Mouse (Mus musculus) stomach, postnatal 0 days (tissue): ENCODE data around the gene Enoph1. TPM values are rescaled to one million over a fixed set of nuclear protein-coding genes. Genes with fewer than 3 reads are reported as not detected.

ENCODE experiments used
- ATAC-seq: fragments of 200-750 bp; cut with Nextera tagmentation; 2 replicates; pipeline ENCODE4 v1.8.0; 2017; ENCODE audit not compliant: low FRiP score, low TSS enrichment
- DNase-seq: peaks from one replicate; pipeline ENCODE4 v3.0.0-alpha.2; 2016; ENCODE audit warnings: low spot score
- H3K27ac ChIP-seq: fragments of 300-500 bp; sonication (generic); replicated peaks from 2 replicates; pipeline ENCODE4 v1.5.1; 2014; ENCODE audit warnings: mild to moderate bottlenecking, control low read depth
- H3K27me3 ChIP-seq: fragments of 300-500 bp; sonication (generic); 2 replicates; pipeline ENCODE4 v1.6.1; 2014; ENCODE audit warnings: low read length; ENCODE audit not compliant: control insufficient read depth, insufficient read depth
- H3K36me3 ChIP-seq: fragments of 300-500 bp; sonication (generic); 2 replicates; pipeline ENCODE4 v1.6.1; 2014; ENCODE audit warnings: low read length, mixed read lengths; ENCODE audit not compliant: control insufficient read depth, insufficient read depth
- H3K4me1 ChIP-seq: fragments of 300-500 bp; sonication (generic); replicated peaks from 2 replicates; pipeline ENCODE4 v1.6.1; 2014; ENCODE audit warnings: antibody characterized with exemption; ENCODE audit not compliant: control insufficient read depth, insufficient read depth
- H3K4me2 ChIP-seq: fragments of 300-500 bp; sonication (generic); replicated peaks from 2 replicates; pipeline ENCODE4 v1.6.1; 2014; ENCODE audit warnings: low read depth, mild to moderate bottlenecking, control low read depth, moderate library complexity
- H3K4me3 ChIP-seq: fragments of 300-500 bp; sonication (generic); 2 replicates; pipeline ENCODE4 v1.5.1; 2014; ENCODE audit warnings: low read depth, low read length, control low read depth
- H3K9ac ChIP-seq: fragments of 300-500 bp; sonication (generic); 2 replicates; pipeline ENCODE4 v1.6.1; 2014; ENCODE audit warnings: mild to moderate bottlenecking, low read length, control low read depth, mixed read lengths
- H3K9me3 ChIP-seq: fragments of 300-500 bp; sonication (generic); 2 replicates; pipeline ENCODE4 v1.6.1; 2016; ENCODE audit warnings: low read length; ENCODE audit not compliant: control insufficient read depth
- CTCF ChIP-seq: IDR thresholded peaks from 2 replicates; pipeline ENCODE4 v1.5.1; 2016; ENCODE audit warnings: antibody characterized with exemption, low read depth, mild to moderate bottlenecking, moderate library complexity
- EP300 ChIP-seq: optimal IDR thresholded peaks from 2 replicates; pipeline ENCODE3; 2016; ENCODE audit warnings: antibody characterized with exemption
- WGBS: fragments of 180-500 bp; shearing (Covaris S2); extraction: QIAGEN DNeasy Blood & Tissue Kit; methylation state at CpG from one replicate; pipeline ENCODE4 v1.1.7; 2014; 5-methylcytosine and 5-hydroxymethylcytosine counted together
- polyA plus RNA-seq: library from polyadenylated mRNA; unstranded; fragments of >200 nt; fragmentation: Nextera tagmentation; extraction: Ambion mirVana; gene quantifications from 2 replicates; pipeline ENCODE4 v1.2.1, GENCODE M21; 2015

Gene Enoph1
- polyA plus RNA-seq, 1 experiment from 2014 or later: 23.4 TPM

DNA sequence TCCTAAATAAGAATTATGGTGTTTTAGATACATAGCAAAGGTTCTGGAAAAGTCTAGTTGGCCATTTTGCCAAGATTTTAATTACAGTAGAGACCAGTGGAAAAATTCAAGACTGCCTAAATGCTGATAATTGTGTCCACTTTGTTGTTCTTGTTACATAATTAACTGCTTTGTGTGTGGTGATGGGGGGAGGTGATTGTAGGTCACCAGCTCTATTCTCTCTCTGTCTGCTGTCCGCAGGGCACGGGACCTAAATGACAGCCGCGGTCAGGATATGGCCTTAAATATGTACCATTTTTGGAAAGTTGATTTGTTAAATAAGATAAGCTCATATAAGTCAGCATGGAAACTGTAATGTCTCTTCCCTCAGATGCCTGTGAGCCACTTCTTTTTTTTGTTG lies 1.5 kb downstream of the Enoph1 start:
- no peak for ATAC-seq
- no peak for DNase-seq
- no peak overlapping the region for H3K27ac ChIP-seq
- H3K9me3 ChIP-seq: no peaks in the 10 kb centered on the region
- 87% methylated on average over 4 of the region's 4 CpGs for WGBS
- H3K4me3 ChIP-seq: no peak overlapping the region
- H3K4me1 ChIP-seq: peaks cover 4% of the 10 kb centered on the region; the same call in 1 of the 2 replicates
- no peak for TF ChIP-seq CTCF
- TF ChIP-seq EP300: no peak
- H3K27me3 ChIP-seq: no peaks in the 10 kb centered on the region
- no peaks in the 10 kb centered on the region for H3K36me3 ChIP-seq
- no peak overlapping the region for H3K4me2 ChIP-seq
- no peak overlapping the region for H3K9ac ChIP-seq

DNA sequence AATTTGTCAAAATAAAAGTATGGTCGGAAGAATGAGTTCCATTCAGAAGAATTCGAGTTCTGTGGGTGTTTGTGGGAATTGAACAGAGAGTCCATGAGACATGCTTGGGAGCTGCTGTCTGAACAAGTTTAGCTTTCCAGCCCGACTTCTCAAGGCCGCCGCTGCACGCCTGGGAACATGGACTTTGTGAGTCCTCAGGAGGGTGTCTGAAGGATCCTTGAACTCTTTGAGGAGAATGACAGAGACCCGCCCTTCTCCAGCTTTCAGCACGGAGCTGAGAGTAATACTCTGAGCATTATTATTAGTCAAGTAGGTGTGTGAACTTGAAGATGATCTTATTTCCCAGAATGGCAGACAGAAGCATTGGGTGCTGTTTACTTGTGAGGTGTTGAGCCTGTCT lies 2.7 kb downstream of the Enoph1 start:
- Histone ChIP-seq H3K27ac (no peak overlapping the region), H3K4me1 (peaks cover 2% of the 10 kb centered on the region; the same call in 1 of the 2 replicates), H3K36me3 (no peaks in the 10 kb centered on the region), H3K4me2 (no peak overlapping the region), H3K4me3 (no peak overlapping the region), H3K9ac (no peak overlapping the region), H3K27me3 (no peaks in the 10 kb centered on the region), H3K9me3 (no peaks in the 10 kb centered on the region)
- no peak for TF ChIP-seq EP300
- no peak for TF ChIP-seq CTCF
- no peak for ATAC-seq
- DNase-seq: no peak
- 73% methylated on average over 8 of the region's 8 CpGs for WGBS

DNA sequence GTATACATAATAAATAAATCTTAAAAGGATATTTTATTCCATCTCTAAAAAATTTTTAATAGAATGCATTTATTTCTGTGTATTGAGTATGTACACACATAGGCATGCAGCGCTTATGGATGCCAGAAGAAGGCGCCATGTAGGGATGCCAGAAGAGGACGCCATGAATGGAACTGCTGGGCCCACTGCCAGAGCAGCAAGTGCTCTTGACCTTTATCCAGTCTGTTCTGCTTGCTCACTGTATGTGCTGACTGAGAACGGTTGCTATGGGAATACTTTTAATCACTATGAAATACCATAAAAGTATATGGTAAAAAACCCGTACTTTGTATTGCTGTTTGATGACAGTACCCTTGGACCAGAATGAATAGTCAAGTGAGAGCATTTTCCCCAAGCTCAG lies 3.6 kb downstream of the Enoph1 start:
- 53% methylated on average over 5 of the region's 5 CpGs for WGBS
- no peak for ATAC-seq
- DNase-seq: peak; percentile 63

DNA sequence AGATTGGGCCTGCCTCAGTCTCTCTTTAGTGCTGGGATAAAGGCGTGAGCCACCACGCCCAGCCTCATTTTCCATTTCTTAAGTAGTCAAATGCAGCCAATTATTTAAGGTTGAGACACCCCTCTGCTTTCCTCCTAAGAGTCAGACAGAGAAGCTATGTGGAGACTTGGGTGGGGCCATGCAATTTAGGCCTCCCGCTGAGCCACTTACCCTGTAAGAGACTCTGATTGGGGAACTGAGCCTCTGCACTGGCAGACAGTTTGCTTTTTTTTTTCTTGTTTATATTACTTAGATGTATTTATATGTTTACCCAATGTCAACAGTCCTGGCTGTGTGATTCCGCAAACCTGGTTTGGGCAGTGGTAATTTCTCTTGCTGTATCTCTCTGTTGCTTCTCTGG lies 4.2 kb downstream of the Enoph1 start:
- Histone ChIP-seq H3K4me1 (peaks cover 2% of the 10 kb centered on the region; the same call in 1 of the 2 replicates), H3K9me3 (no peaks in the 10 kb centered on the region), H3K4me2 (no peak overlapping the region), H3K27me3 (no peaks in the 10 kb centered on the region), H3K9ac (no peak overlapping the region), H3K4me3 (no peak overlapping the region), H3K27ac (0 out of 2 replicates have a peak overlapping the region, but pooled peaks have one; percentile 5), H3K36me3 (no peaks in the 10 kb centered on the region)
- TF ChIP-seq EP300: no peak
- TF ChIP-seq CTCF: no peak
- WGBS: 58% methylated on average over 4 of the region's 4 CpGs
- ATAC-seq (no peak), DNase-seq (no peak)

More for the DNA sequence above, 3.6 kb downstream of the Enoph1 start:
- Histone ChIP-seq H3K4me3 (no peak overlapping the region), H3K4me2 (no peak overlapping the region), H3K4me1 (peaks cover 2% of the 10 kb centered on the region; the same call in 1 of the 2 replicates), H3K36me3 (no peaks in the 10 kb centered on the region), H3K27me3 (no peaks in the 10 kb centered on the region), H3K9ac (no peak overlapping the region), H3K27ac (no peak overlapping the region), H3K9me3 (no peaks in the 10 kb centered on the region)
- no peak for TF ChIP-seq CTCF
- TF ChIP-seq EP300: no peak

DNA sequence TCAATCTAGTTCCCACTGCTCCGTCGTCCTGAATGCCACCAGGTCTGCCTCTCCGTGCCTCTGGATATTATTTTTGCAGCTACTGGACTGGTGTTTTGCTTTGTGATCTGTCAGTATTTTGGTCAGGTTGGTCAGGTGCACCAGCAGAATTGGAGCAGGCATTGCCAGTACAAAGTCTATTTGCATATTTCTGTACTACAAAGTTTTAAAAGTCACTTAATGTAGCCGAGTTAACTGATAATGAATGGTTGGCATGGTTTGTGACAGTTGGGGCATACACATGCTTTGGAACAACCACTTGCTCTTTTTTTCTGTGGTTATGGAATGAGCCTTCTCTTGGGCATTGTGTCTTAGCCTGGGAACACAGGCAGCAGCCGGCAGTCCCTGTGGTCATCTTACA lies 4.8 kb downstream of the Enoph1 start:
- H3K27me3 ChIP-seq: no peaks in the 10 kb centered on the region
- H3K4me2 ChIP-seq: no peak overlapping the region
- H3K9ac ChIP-seq: no peak overlapping the region
- 65% methylated on average over 5 of the region's 5 CpGs for WGBS
- H3K4me3 ChIP-seq: no peak overlapping the region
- no peak for TF ChIP-seq CTCF
- no peaks in the 10 kb centered on the region for H3K36me3 ChIP-seq
- DNase-seq (no peak), ATAC-seq (no peak)
- no peak overlapping the region for H3K27ac ChIP-seq
- no peaks in the 10 kb centered on the region for H3K9me3 ChIP-seq
- H3K4me1 ChIP-seq: peaks cover 2% of the 10 kb centered on the region; the same call in 1 of the 2 replicates

DNA sequence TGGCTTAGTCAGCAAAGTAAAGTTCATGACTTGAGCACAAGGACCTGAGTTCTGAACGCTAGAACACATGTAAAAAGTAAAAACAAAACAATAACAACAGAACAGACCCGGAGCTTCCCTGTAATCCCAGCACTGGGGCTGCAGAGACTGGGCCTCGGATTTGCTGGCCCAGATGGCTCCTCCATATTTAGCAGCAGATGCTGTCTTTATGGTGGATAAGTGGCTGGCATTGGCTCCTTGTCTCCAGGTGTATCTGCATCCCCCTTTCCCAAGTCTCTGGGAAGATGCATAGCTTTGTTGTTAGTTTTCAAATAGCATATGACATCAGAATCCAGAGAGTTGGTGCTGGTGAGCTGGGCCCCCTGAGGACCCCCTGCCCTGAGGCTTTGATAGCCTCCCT lies 6.3 kb downstream of the Enoph1 start:
- 85% methylated on average over 3 of the region's 3 CpGs for WGBS
- Histone ChIP-seq H3K27me3 (no peaks in the 10 kb centered on the region), H3K4me1 (peaks cover 2% of the 10 kb centered on the region; the same call in 1 of the 2 replicates), H3K9me3 (no peaks in the 10 kb centered on the region), H3K4me2 (no peak overlapping the region), H3K27ac (no peak overlapping the region), H3K4me3 (no peak overlapping the region), H3K36me3 (no peaks in the 10 kb centered on the region), H3K9ac (no peak overlapping the region)
- DNase-seq: no peak
- ATAC-seq: no peak
- TF ChIP-seq EP300: no peak
- TF ChIP-seq CTCF: no peak
